Mouse (Mus musculus): ENCODE measurements around the gene Rem1.

DNA sequence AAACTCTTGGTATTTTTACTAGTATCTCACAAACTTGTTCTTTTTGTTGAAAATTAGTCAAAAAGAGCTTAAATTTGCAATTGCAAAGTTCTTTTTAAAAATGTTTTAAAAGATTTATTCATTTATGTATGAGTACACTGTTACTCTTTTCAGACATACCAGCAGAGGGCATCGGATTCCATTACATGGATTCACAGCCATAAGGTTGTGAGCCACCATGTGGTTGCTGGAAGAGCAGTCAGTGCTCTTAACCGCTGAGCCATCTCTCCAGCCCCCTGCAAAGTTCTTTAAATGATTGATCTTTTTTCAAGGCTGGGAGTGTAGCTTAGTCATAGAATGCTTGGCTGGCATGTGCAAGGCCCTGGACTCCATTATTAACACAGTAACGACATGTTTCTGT, 51.6 kb downstream of the Rem1 start:
- peak; percentile 29; the same call in 1 of the 2 replicates for TF ChIP-seq CTCF (IDR thresholded peaks at IDR 0.05; ENCODE audit: low read depth, low read length)
- no peak for TF ChIP-seq POLR2A (IDR thresholded peaks at IDR 0.05; ENCODE audit: borderline replicate concordance, low read depth, low read length)
